Mouse (Mus musculus) adrenal gland, adult (tissue): ENCODE measurements around the gene Mdm4.

Experiments
- DNase-seq, 2 experiments: peaks; one replicate each; pipeline ENCODE4 v3.0.0; 2022 to 2023; ENCODE audit warnings: low spot score in 1 of 2; ENCODE audit not compliant: inconsistent age in 2 of 2

Gene Mdm4

GRCm38 (mm10) chr1:133030461-133030860, at the start of gene Mdm4:
TSS of gene Mdm4 (minus strand) at chr1:133030561.
- no peak for DNase-seq

DNA sequence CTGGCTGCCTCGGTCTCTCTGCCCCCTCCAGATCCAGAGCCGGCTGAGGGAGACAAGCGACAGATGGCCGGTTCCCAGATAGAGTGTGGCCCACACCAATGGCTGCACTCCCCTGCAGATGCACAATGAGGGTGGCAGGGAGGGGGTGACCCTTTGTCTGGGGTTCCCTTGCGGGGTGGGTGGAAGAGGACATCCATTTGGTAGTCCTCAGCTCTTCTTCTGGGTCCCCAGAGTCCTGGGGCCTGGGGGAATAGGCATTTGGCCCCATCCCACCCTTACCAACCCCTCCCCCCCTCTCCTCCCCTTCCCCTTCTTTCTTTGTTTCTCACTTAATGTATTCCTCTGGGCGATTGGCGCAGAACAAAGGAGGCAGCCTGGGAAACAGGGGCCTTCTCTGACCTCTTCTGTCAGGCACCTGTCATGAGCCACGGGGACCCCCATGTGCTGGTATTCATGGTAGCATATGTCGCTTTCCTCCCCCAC, 49.8 kb upstream of the Mdm4 start:
- DNase-seq = no peak

DNA sequence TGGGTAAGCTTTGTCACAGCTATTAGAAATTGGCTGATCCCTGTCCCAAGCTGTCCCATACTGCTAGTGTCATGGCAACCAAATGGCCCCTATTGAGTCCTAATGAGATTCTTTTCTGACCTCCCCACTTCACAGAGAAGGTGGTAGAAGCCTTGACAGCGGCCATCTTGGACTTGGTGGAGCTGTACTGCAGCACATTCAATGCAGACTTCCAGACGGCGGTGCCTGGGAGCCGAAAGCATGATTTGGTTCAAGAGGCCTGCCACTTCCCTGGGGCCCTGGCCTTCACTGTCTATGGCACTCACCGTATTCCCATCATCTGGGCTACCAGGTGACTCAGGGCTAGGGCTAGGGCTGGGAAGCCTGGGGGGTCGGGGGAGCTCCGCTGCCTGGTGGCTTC, 49.1 kb upstream of the Mdm4 start:
- no peak for DNase-seq

- DNase-seq = no peak
These were observed 48.0 kb upstream of the Mdm4 start for GRCm38 (mm10) chr1:133078338-133078727.

DNA sequence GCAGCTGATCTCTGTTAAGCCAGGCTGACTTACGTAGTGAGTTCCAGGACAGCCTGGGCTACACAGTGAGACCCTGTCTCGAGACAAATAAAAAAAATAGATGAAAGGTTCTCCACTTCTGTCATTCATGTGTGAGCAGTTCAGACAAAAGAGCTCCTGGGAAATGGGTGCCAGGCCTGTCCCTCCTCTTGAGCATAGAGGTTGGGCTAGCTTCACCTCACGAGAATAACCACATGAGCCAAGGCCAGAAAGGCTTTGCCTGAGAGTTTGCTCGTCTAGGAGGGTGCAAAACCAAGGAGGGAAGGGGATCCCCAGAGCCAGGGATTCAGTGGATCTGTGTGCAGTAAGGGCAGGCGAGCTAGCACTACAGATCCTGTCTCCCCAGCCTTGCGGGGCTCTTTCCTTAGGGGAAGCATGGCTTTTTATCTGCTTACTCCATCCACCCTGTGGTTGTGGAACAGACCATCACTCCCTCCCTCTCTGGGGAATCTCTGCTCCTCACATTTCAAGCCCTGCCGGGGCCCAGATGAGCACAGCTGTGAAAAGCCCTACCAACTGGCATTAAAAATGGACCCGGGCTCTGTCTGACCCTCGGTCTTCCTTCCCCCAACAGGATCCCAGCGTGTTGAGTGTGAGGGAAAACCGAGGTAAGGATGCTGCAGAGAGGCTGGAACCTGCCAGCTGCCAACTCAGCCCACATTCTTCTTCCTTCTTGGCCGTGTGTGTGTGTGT, 47.4 kb upstream of the Mdm4 start:
- DNase-seq = no peak

GRCm38 (mm10) chr1:133076681-133077514, 46.5 kb upstream of the Mdm4 start:
- peak in 1 of 2 experiments; percentile 32 for DNase-seq

DNA sequence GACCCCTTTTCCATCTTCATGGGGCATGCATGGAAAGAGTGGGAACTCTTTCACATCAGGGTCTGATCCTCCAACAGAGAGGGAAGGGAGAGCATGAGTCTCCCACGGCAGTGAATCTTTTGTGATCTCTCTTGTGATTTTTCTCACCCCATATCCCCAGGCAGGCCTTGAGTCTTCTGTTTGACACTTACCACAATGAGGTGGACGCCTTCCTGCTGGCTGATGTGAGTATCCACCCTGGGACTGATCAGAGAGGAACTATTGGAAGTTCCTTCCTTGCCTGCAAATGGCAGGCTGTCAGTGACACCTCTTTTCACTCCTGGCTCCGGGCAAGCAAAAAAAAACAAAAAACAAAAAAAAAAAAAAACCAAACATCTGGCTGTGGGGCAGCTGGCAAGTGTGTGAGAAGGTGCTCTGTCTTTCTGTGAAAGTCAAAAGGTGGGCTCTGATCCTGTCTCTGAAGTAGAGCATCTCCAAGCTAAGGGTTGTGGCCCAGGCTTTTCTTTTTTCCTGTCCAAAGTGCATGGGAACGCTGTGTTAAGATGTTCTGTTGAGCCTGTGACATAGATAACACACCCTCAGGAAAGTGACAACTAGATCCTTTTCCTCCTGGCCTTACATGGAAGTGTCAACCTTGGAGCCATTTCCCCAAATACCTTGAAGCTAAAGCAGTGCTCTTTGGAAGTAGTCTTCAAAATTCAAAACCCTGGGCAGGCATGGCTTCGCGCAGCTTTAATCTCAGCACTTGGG, 45.5 kb upstream of the Mdm4 start:
- no peak for DNase-seq

DNA sequence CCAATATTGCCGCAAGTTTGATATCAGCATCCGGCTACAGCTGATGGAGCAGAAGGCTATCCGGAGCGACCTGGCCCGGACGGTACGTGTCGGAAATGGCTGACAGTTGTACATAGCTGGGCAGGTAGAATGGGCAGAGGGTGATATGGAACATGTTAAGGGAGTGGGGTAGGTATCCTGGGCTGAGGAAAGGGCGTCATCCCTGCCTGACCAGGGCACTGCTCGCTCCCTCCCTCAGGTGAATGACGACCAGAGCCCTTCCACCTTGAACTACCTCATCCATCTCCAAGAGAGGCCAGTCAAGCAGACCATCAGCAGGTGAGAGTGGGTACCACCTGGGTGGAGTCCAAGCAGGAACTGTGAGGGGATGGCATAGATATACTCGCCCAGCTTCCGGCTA, 44.2 kb upstream of the Mdm4 start:
- no peak for DNase-seq

DNA sequence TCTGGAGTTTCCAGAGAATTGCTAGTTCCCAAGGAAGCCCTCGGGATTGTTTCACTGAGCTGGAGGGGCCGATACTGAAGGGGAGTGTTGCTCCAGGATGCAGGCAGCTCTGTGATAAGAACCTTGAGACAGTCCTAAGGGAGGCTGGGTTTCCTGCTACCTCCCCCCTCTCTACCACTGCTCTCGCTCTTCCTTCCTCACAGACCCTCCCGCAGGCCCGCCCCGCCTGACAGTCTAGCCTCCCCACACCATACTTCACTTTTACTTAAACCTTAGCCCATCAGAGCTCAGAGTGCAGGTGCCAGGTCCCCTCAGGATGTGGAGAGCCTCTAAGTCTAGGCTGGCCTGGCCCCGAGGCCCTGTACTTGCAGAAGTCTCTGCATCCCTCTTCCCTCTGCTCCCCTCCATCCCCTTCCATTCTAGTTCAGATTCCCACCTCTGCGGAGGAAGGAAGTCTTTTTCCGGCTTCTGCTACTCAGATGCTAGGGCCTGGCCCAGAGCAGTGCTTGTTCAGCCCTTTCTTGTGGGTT, 43.0 kb upstream of the Mdm4 start:
- DNase-seq = peak in 1 of 2 experiments; percentile 51

- DNase-seq = no peak
These were observed 41.5 kb upstream of the Mdm4 start for GRCm38 (mm10) chr1:133071666-133072381.

GRCm38 (mm10) chr1:133070157-133070556, 39.8 kb upstream of the Mdm4 start:
- no peak for DNase-seq

GRCm38 (mm10) chr1:133069275-133070120, 39.1 kb upstream of the Mdm4 start:
- no peak for DNase-seq

DNA sequence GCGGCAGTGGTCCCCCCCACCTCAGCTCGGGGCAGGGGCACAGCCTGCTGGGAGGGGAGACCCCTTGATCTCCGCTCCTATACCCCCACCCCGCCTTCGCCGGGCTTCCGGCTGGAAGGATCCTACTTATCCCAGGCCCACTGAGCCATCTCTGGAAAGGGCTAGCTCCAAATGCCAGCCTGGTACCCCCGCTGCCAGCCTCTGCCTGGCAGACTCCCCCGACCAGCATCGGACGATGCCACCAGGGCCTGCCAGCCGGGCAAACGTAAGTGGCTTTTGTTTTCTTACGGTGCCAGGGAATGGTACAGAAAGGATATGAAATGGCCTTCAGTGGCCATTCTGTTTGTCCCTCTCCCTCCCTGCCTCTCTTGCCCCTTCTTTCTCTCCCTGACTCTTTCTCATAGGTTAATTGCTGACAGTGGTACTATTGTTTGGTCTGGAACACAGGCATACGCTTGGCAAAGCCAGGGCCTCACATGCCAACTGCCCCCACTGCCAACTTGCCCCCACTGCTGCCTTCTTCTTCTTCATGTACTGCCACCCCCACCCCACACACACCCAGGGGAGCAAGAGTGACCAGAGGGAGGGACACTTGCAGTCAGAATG, 38.4 kb upstream of the Mdm4 start:
- peak in 1 of 2 experiments; percentile 34 for DNase-seq

DNA sequence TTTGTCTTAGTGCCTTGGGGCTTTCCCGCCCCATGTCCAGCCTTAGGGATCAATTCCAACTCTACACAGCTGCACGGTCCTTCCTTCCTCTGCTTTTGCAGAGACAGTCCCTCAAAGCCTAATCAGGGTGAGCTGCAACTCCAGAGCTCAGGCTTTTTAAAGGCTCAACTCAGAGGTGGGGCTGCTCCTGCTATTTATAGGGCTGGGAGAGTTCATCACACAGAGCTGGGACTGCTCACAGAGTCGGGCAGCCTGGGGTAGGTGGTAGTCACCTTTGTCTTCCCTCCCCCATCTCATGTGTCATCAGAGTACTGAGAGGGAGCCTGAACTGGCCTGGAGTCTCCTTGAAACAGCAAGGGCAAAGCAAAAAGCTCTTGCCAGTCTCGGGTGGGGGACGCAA, 37.9 kb upstream of the Mdm4 start:
- DNase-seq = peak in 1 of 2 experiments; percentile 77

- no peak for DNase-seq
These were observed 32.8 kb upstream of the Mdm4 start for GRCm38 (mm10) chr1:133063164-133063563.

GRCm38 (mm10) chr1:133060681-133061080, 30.3 kb upstream of the Mdm4 start:
- no peak for DNase-seq

GRCm38 (mm10) chr1:133059592-133059991, 29.2 kb upstream of the Mdm4 start:
- no peak for DNase-seq

- peak; percentile 79 to 94 for DNase-seq
These were observed 27.1 kb upstream of the Mdm4 start for GRCm38 (mm10) chr1:133057345-133058034.

GRCm38 (mm10) chr1:133054326-133054725, 24.0 kb upstream of the Mdm4 start:
- DNase-seq = peak; percentile 9 to 60
